Mouse (Mus musculus) activated CD4-positive, CD25-positive, alpha-beta regulatory T cell, adult 4 months (primary cell): ENCODE results near the gene 4930435E12Rik. TPM values are rescaled to one million over a fixed set of nuclear protein-coding genes. Genes with fewer than 3 reads are reported as not detected.
A peak's percentile ranks its signal among the peaks of the same experiment; 100 is the strongest.
"Not testable (repeated sequence)": the region's sequence is repeated elsewhere in the genome, so short reads cannot be mapped to it uniquely, and the experiment has no call there.

Experiments used
- ATAC-seq: one replicate; pipeline ENCODE4 v1.8.0; 2017
- polyA plus RNA-seq, 2 experiments: library from polyadenylated mRNA; unstranded; fragments of 100-300 nt; shearing (Covaris generic); gene quantifications; one replicate each; pipeline ENCODE4 v1.2.1; 2017

The 4930435E12Rik gene
- not detected for polyA plus RNA-seq

DNA sequence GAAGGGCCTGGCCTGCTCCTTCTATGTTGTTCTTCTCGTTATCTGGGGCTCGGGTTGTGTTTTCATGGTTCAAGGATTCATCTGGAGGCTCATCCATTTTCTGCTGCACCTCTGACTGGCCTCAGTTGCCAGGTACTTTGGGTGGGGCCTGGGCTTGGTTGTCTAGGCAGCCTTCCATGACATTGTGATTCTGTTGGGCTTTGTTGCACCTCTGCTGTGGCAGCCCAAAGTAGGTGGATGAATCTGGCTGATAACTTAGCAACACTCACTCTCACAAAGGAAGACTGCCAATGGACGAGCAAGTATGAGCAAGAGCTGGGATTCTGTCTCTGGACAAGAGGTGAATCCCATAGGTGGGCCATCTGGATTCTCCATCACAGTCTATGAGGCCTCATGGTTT, at the start of gene 4930435E12Rik:
Gene 4930435E12Rik (minus strand): TSS at position 101 of the 400 bp plus-strand sequence.
- no peak for ATAC-seq

DNA sequence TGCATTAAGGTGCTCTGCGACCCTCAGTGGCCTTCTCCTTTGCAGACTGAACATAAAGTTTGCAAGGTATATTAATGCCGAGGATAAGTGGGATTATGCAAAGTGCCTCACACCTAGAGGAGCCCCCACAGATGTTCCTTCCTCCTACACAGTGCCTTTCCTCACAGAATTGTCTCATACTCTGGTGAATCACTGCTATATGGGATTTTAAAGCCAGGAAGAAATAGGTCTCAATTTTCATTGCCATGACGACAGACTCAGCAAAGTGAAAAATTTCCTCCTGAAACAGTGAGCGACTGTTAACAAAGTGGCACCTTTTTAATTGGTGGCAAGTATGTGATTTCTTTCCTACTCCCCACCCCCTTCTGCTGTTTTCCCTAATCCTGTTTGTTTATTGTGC, 45.9 kb upstream of the 4930435E12Rik start:
- no peak for ATAC-seq

GRCm38 (mm10) chr16:38873231-38873630, 44.7 kb upstream of the 4930435E12Rik start:
- ATAC-seq: no peak

GRCm38 (mm10) chr16:38864358-38864757, 35.8 kb upstream of the 4930435E12Rik start:
- ATAC-seq: no peak

DNA sequence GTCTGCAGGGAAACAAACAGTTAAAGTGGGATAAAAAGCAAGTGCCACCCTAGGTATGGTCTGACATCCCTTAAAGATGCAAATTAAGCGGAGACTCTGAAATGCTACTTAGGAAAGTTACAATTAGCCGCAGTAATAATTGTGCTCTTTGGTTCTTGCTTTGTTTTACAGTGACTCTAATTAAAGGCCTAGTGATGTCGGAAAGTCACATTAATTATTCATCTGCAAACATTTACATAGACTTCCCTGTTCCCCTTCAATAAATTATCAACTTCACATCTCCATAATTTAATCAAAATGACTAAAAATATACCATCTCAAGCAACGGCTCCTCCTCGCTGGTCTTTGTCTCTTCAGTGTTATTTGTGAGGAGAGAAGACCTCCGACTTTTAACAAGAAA, 32.0 kb upstream of the 4930435E12Rik start:
- no peak for ATAC-seq

DNA sequence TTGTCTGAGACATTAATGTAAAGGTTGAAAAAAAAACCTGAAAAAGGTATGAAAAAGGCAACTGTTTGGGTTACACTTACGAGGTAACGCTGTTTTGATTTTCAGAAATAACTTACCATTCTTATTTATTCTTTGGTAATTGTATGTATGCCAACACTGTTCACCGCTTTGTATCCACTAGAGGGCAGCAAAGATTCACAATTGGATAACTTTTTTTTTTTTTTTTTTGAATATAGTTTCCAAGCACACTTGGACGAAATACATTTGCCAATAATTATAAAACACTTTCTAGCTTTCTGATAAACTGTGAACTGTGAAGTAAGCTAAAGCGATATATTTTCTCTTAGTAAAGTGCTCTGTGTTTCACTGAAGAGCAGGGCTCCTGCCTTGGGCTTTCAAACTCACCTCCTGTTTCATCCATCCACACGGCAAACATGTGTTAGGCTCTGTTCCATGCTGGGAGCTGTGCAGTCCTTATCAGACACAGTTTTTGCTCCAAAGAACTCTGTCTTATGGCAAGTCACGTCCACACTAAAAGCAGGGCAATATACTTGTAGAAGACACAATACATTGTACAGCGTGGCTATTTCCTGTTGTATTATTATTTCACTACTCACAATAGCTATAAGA, 29.7 kb upstream of the 4930435E12Rik start:
- no peak for ATAC-seq

DNA sequence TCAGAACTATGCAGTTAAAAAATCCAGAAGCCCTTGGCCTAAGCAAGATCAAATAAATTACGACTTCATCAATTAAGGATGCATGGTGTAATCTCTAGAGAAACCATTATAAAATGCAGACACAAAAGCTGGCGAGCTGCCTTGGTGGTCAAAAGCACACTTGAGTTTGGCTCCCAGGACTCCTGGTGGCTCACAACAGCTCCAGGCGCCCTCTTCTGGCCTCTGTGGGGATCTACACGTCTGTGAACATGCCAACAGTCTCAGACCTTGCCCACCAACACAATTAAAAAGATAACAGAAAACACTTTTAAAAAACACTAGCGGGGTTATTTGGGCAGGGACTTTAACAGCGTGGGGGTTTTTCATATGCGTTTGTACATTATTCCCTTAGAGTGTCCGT, 16.0 kb downstream of the 4930435E12Rik start:
- ATAC-seq: peak; percentile 69

GRCm38 (mm10) chr16:38810196-38810595, 18.4 kb downstream of the 4930435E12Rik start:
- no peak for ATAC-seq

DNA sequence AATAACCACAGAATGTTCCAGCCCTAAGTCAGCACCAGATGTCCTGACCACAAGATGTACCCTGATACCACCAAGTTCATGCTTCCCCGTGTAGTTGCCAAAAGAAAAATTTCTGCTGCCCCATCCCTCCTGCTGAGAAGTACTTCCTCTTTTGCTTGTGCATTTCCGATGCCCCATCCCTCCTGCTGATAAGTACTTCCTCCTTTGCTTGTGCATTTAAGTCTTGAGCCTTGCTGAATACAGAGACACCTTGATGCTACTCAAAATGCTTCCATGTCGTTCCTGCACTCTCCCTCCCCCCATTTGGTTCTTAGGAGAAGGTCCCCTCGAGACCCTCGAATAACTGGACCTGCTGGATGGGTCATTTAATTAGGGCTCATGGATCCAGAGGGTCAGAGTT, 20.8 kb downstream of the 4930435E12Rik start:
- not testable (repeated sequence) for ATAC-seq

DNA sequence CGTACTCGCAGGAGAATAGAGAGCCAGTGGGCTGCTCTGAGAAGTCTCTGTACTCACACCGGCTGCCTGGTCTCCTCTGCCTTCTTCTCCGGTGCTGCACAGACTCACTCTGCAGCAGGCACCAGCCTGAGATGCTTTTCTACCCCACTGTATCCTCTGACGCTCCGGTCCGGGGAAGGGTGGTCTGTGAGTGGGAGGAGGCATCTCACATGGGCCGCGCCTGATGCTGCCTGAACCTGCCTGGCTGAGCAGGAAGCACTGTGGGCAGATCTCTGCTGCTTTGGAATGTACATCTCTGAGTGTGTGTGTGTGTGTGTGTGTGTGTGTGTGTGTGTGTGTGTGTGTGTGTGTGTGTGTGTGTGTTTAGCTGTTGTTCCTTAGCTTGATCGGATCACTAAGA, 28.5 kb downstream of the 4930435E12Rik start, which contains the start of gene Upk1b:
Gene Upk1b (minus strand): TSS at position 238 of the 400 bp plus-strand sequence.
- ATAC-seq: no peak

- no peak for ATAC-seq
These were observed 29.5 kb downstream of the 4930435E12Rik start for GRCm38 (mm10) chr16:38798957-38799450.

GRCm38 (mm10) chr16:38793120-38793519, 35.4 kb downstream of the 4930435E12Rik start:
- ATAC-seq: no peak

DNA sequence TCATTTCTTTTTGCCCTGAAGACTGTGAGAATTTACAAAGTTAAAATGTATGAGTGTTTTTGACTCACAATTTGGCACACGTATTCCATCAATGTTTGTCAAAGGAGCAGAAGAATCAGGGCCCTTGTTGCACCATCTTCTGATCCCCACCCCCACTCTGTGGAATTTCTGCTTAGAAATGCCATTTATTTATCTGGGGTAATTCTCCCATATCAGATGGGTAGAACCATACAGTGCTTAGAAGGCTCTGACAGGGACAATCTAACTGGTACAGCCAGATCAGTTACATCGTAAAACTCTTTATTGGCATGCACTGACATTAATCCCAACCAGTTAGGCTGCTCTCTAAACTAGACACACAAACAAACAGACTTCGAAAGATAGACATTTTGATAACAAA, 38.6 kb downstream of the 4930435E12Rik start:
- ATAC-seq: no peak

DNA sequence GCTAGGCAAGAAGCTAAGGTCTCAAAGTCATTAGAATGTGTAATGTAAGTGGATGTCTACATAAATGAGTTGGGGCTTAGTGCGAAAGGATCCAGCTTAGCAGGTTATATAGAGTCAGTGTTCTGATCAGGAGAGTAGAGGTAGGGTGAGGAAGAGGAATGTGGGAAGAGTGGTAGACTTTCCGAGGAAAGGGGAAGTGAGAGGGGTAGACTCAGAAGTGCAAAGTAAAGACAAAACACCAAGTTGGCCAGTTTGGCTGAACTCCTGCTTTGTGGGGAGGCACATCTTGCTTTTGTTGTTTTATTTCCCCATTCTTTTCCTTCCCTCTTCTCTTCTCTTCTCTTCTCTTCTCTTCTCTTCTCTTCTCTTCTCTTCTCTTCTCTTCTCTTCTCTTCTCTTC, 39.5 kb downstream of the 4930435E12Rik start:
- no peak for ATAC-seq

- ATAC-seq: no peak
These were observed 43.2 kb downstream of the 4930435E12Rik start for GRCm38 (mm10) chr16:38785301-38785700.

- no peak for ATAC-seq
These were observed 46.0 kb downstream of the 4930435E12Rik start for GRCm38 (mm10) chr16:38782524-38783067.

DNA sequence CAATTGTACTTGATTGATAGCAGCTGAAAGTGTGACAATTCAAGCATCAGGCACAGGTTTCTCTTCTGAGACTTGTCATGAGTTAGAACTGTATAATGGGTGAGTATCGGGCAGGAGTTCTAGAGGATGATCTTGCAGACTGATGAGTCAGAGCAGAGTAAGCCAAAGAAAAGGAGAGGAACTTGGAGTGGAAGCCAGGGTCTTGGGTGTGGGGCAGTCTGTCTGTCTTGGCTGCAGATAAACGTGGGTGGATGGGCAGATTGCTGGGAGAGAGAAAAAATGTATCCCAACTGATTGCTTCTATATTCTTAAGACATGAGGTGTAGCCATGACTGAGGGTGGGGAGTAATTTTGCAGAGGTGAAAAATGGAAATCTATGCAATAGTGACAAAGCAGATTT, 46.6 kb downstream of the 4930435E12Rik start:
- ATAC-seq: no peak

GRCm38 (mm10) chr16:38780960-38781572, 47.5 kb downstream of the 4930435E12Rik start:
- ATAC-seq: no peak

DNA sequence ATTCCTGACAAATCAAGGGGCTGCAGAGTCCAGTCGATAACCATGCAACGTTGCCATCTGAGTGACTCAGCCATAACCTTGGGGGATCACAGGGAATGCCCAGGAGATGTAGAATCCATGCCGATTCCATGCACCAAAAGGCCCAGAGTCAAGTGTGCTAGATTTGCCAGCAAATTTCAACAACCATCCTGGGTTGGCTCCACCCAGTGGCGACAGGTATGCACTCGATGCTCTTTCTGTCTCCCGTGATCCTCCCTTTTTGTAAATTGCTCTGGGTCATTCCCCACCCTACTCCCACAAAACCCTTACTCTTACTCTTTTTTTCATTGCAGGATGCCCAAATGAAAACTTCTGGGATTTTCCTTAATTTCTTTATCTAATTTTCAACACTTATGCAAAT, 52.2 kb downstream of the 4930435E12Rik start:
- no peak for ATAC-seq

DNA sequence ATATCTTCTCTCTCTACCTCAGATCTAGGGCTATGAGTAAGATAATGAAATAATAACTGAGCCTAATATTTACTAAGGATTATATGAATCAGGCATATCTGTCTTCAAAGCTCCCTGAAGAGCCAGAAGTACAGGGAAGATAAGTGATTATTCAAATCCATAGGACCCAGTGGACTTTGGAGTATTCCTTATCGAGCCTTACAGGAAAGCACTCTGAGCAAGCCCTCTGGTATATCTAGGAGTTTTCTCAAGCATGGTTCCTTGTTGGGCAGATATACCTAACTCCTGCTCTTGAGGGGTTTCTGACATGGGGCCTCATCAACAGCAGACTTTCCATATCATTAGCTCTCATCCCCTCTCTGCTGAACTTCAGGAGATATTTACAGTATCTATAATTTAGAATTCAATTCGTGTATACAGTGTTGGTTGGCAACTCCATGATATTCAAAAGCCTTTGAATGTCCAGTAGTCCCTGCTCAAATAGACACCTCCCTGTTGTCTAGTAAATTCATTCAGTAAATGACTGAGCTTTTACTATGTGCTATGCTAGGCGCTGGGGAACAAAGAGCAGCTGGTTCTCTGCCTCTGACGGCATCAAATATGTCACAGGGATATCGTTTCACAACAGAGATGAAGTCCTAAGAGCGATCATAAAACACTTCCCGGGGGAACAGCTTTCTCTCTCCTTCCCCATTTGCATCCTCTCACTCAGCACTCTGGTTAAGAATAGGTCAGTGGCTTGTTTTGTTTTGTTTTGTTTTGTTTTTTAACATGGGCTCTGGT, 53.4 kb downstream of the 4930435E12Rik start:
- ATAC-seq: no peak

- no peak for ATAC-seq
These were observed 55.5 kb downstream of the 4930435E12Rik start for GRCm38 (mm10) chr16:38772906-38773496.

DNA sequence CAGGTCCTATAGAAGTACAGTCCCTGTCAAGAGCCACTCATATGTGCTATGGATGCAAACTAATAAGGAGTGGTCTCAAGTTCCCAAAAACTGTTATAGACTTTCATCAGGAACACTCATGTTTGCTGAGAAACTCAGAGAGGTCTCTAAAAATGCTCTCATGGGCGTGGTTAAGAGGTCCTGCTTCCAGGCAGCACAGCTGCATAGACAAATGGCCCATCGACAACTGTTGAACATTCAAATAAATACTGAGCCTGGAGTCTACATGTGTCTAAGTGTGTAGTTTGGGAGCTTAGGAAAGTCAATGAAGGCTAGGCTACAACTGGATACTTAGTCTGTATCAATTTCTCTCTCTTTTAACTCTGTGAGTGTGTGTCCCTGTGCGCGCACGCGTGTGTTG, 57.4 kb downstream of the 4930435E12Rik start:
- no peak for ATAC-seq

DNA sequence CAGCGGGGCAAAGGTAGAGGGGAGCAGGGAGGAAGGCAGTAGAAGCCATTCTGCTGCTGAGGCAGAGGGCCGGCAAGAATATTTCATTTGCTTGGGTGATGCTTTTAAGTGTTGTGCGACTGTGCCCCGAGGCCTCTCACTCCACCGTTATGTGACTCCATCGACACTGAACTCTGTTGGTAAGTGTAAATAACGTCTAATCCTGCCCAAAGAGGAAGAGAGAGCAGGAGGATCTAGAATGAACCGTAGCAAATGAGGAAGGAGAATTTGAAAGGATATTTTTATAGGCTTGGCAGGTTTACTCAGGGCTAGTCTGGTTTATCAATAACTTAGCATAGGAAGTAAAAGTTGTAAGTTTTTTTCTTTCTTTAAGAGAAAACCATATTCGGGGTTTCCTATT, 59.0 kb downstream of the 4930435E12Rik start:
- ATAC-seq: no peak
